In genomic region chr3:146778913-146779312, GRCm38 (mm10) we compare ENCODE assay signal across 13 mouse cellular contexts. TPM values are rescaled to one million over a fixed set of nuclear protein-coding genes. Genes with fewer than 3 reads are reported as not detected.
DNase-seq lines count a peak whose midpoint lies in the region; ATAC-seq and TF ChIP-seq lines count a peak whose summit lies in the region.
"Had no signal": no experiment of that assay in that cellular context is flagged by ENCODE, and none has a peak within 500 bp of the region (broad histone marks: within the 10 kb centered on the region; RNA-seq: fewer than 3 reads in every experiment).

No protein-coding gene starts in this region.

- TF ChIP-seq EP300 in heart, postnatal 0 days (IDR thresholded peaks at IDR 0.05; ENCODE audit: low read depth), result no peak

- no peak overlapping the region for H3K9ac ChIP-seq in heart, postnatal 0 days (replicated peaks; ENCODE audit: low read depth, low read length)
- no peak overlapping the region for H3K9ac ChIP-seq in kidney, embryonic 15.5 days
- H3K9ac ChIP-seq: hindbrain, embryonic 15.5 days; midbrain, embryonic 15.5 days had no signal

- no peaks in the 10 kb centered on the region for H3K9me3 ChIP-seq in heart, postnatal 0 days (replicated peaks; ENCODE audit: control insufficient read depth, low read length)
- H3K9me3 ChIP-seq in heart, embryonic 10.5 days, result no peaks in the 10 kb centered on the region
- H3K9me3 ChIP-seq in kidney, embryonic 15.5 days (replicated peaks), result no peaks in the 10 kb centered on the region
- H3K9me3 ChIP-seq: hindbrain, embryonic 15.5 days; midbrain, embryonic 15.5 days had no signal

- no peak overlapping the region; the same call in 1 of the 2 replicates for H3K27ac ChIP-seq in heart, postnatal 0 days (ENCODE audit: low read depth)
- H3K27ac ChIP-seq in heart, embryonic 10.5 days, result no peak overlapping the region
- no peak overlapping the region for H3K27ac ChIP-seq in kidney, embryonic 15.5 days
- H3K27ac ChIP-seq: hindbrain, embryonic 15.5 days; midbrain, embryonic 15.5 days had no signal

- no peaks in the 10 kb centered on the region for H3K36me3 ChIP-seq in heart, postnatal 0 days (replicated peaks; ENCODE audit: control insufficient read depth, insufficient read depth, low read length)
- H3K36me3 ChIP-seq in heart, embryonic 10.5 days, result no peaks in the 10 kb centered on the region
- no peaks in the 10 kb centered on the region for H3K36me3 ChIP-seq in kidney, embryonic 15.5 days
- H3K36me3 ChIP-seq: hindbrain, embryonic 15.5 days; midbrain, embryonic 15.5 days had no signal

- 0 out of 2 replicates have a peak overlapping the region, but pooled peaks have one; percentile 1 for H3K4me2 ChIP-seq in heart, postnatal 0 days (ENCODE audit: low read depth, low read length)
- H3K4me2 ChIP-seq in kidney, embryonic 15.5 days, result no peak overlapping the region
- H3K4me2 ChIP-seq: hindbrain, embryonic 15.5 days; liver, embryonic 11.5 days; midbrain, embryonic 15.5 days had no signal

- H3K4me3 ChIP-seq in heart, postnatal 0 days (ENCODE audit: low read depth, low read length), result no peak overlapping the region
- no peak overlapping the region for H3K4me3 ChIP-seq in heart, embryonic 10.5 days
- H3K4me3 ChIP-seq in kidney, embryonic 15.5 days (replicated peaks), result no peak overlapping the region
- H3K4me3 ChIP-seq: hindbrain, embryonic 15.5 days; midbrain, embryonic 15.5 days had no signal

- DNase-seq in heart, postnatal 0 days (ENCODE audit: low spot score), result no peak
- no peak for DNase-seq in heart, embryonic 10.5 days (ENCODE audit: low spot score)
- DNase-seq in CD8-positive naive resting alpha-beta T cell, adult 2 months (ENCODE audit: low read depth in 2 of 2, low spot score in 2 of 2), result peak; percentile 5 to 18
- peak; percentile 39 for DNase-seq in induced T-regulatory cell, adult 2 months (ENCODE audit: low read depth)
- DNase-seq in thymus, postnatal 10 days (ENCODE audit: low spot score in 2 of 2), result peak; percentile 9 to 25
- no peak for DNase-seq in testis, postnatal 14 days (ENCODE audit: low spot score)
- DNase-seq: adrenal gland, postnatal 36 days; right cerebral cortex, postnatal 25 days had no signal

- no peaks in the 10 kb centered on the region for H3K27me3 ChIP-seq in heart, postnatal 0 days (ENCODE audit: control insufficient read depth, insufficient read depth, low read length)
- H3K27me3 ChIP-seq in heart, embryonic 10.5 days (ENCODE audit: insufficient read depth, poor library complexity, severe bottlenecking), result no peaks in the 10 kb centered on the region
- no peaks in the 10 kb centered on the region for H3K27me3 ChIP-seq in kidney, embryonic 15.5 days
- H3K27me3 ChIP-seq: hindbrain, embryonic 15.5 days; midbrain, embryonic 15.5 days had no signal

- no peak for TF ChIP-seq CTCF in heart, postnatal 0 days (IDR thresholded peaks at IDR 0.05; ENCODE audit: low read depth)

- H3K4me1 ChIP-seq in heart, postnatal 0 days (ENCODE audit: control insufficient read depth, insufficient read depth), result peaks cover 23% of the 10 kb centered on the region
- peaks cover 20% of the 10 kb centered on the region for H3K4me1 ChIP-seq in heart, embryonic 10.5 days
- H3K4me1 ChIP-seq in kidney, embryonic 15.5 days, result peaks cover 8% of the 10 kb centered on the region; the same call in 1 of the 2 replicates

- ATAC-seq in heart, postnatal 0 days (ENCODE audit: insufficient read depth, low read depth), result no peak
- ATAC-seq in kidney, embryonic 15.5 days (replicated peaks; ENCODE audit: low FRiP score), result no peak
- ATAC-seq: forebrain, embryonic 16.5 days; midbrain, embryonic 15.5 days had no signal

- WGBS in heart, postnatal 0 days, result 66% methylated on average over 8 of the region's 8 CpGs
- WGBS in heart, embryonic 10.5 days, result 83% methylated on average over 8 of the region's 8 CpGs
- WGBS in kidney, embryonic 15.5 days, result 81% methylated on average over 8 of the region's 8 CpGs

RNA-seq across cellular contexts. Expression of gene Prkacb, which starts 33.9 kb away (rescaled TPM):
- 53.1 and 58.6 TPM in 2 replicates for total RNA-seq in heart, postnatal 0 days (2014; rRNA removed; ENCODE audit: low replicate concordance)
- 38.0 and 41.7 TPM in 2 replicates for polyA plus RNA-seq in heart, postnatal 0 days (2015; fragmentation: Nextera tagmentation; extraction: Ambion mirVana)
- polyA plus RNA-seq in heart, embryonic 10.5 days (2016; fragmentation: Nextera tagmentation; extraction: Ambion mirVana), result 50.0 and 52.9 TPM in 2 replicates
- 60.9 and 62.5 TPM in 2 replicates for polyA plus RNA-seq in kidney, embryonic 15.5 days (2015; fragmentation: Nextera tagmentation; extraction: Ambion mirVana)

Comparison
In these comparisons a context has a peak if more than half of its experiments do, and no peak if none do; other contexts are left out.
1. DNase-seq: peak in CD8-positive naive resting alpha-beta T cell, adult 2 months (2 of 2), induced T-regulatory cell, adult 2 months (single experiment) and thymus, postnatal 10 days (2 of 2); none in heart, postnatal 0 days (single experiment), heart, embryonic 10.5 days (single experiment) and testis, postnatal 14 days (single experiment).